Mouse (Mus musculus) brown adipose tissue, adult 24 weeks (tissue): ENCODE data around the gene Dnah2. TPM values are rescaled to one million over a fixed set of nuclear protein-coding genes. Genes with fewer than 3 reads are reported as not detected.
A peak's percentile ranks its signal among the peaks of the same experiment; 100 is the strongest.
"Not testable (repeated sequence)": the region's sequence is repeated elsewhere in the genome, so short reads cannot be mapped to it uniquely, and the experiment has no call there.

Experiments
- H3K27ac ChIP-seq: fragments of 200-500 bp; replicated peaks from 2 replicates; pipeline ENCODE4 v1.5.1; 2012; ENCODE audit warnings: low read depth, mild to moderate bottlenecking, low read length
- H3K4me1 ChIP-seq: fragments of 200-500 bp; 2 replicates; pipeline ENCODE4 v1.6.1; 2012; ENCODE audit warnings: low read length, mixed read lengths; ENCODE audit not compliant: control insufficient read depth, insufficient read depth, insufficient read length
- H3K4me3 ChIP-seq: fragments of 200-500 bp; 2 replicates; pipeline ENCODE4 v1.5.1; 2012; ENCODE audit warnings: low read depth, mild to moderate bottlenecking, low read length, moderate library complexity; ENCODE audit not compliant: insufficient read depth
- polyA plus RNA-seq: library from polyadenylated mRNA; stranded (reverse); fragments of >200 nt; gene quantifications from 2 replicates; pipeline ENCODE4 v1.2.4, GENCODE M21; 2012; ENCODE audit not compliant: missing spikeins, insufficient read depth, insufficient read length

The Dnah2 gene
- polyA plus RNA-seq, 1 experiment = not detected

DNA sequence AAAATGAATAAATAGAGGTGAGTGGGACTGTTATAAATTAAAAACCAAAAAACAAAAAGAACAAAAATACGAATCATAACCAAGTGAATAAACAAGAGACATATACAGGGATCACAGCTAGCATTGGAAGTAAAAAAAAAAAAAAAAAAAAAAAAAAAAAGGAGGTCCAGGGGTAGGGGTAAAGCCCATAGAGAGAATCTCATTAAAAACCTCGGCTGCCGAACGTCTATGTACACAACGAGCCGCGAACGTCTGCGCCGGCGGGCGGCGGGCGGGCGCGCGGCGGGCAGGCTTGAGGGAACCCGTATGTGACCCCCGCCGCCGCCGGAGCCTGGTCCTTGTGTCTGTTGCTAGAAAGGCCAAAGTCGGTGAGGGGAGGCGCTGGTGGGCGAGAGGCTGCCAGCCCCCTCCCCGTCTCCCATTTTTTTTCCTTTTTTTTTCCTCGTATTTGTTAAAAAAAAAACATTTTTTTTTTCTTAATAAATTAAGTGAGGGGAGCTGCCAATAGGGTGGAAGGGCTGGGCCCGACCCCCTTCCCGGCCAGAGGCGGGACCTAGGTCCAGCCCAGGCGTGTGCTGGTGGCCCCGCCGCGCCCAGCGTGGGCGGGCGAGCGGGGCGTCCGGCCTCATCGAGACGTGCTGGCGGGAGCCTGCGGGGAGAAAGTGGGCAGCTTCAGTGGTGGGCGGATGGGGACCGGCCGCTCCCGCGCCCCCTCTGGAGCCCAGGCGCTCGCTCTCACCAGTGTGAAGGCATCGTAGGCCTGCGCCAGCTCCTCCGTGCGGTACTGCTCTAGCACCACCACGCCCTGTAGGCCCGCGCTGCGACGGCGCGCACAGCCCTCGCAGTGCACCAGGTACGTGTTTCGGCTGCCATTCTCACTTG lies 149.5 kb downstream of the Dnah2 start:
- Histone ChIP-seq H3K4me1 (no peaks in the 10 kb centered on the region; the same call in 1 of the 2 replicates), H3K27ac (peak overlapping the region; percentile 23; the same call in 1 of the 2 replicates), H3K4me3 (peak overlapping the region; percentile 49)

DNA sequence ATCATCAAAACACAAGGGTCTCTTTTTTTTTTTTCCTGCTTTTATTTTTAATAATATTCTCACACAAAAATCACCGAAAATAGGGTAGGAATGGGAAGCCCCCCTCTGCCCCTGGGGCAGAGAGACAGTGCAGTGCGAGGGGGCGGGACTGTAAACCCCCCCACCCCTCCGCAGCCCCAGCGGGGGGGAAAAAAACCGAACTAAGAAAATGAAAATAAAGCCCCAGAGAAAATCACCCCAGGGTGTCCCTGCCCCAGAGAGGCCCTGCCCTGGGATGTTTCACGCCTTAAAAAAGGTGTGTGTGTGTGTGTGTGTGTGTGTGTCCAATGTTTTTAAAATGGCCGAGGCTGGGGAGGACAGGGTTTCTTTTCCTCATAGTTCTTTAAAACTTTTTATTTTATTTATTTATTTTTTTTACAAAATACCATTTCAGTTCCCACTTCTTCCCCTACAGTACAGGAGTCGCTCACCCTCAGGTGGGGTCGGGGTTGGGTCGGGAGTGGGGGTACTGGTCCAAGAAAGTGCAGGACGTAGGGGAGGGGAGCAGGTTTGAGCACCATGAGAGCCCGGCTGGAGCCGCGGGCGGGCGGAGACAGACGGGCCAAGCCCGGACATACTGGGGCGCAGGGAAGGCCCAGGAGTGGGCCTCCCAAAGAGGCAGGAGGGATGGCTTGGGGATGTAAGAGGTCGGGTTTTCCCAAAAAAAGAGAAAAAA lies 150.3 kb downstream of the Dnah2 start:
- H3K4me1 ChIP-seq = no peaks in the 10 kb centered on the region; the same call in 1 of the 2 replicates
- peak overlapping the region; percentile 85 for H3K4me3 ChIP-seq
- H3K27ac ChIP-seq = peak overlapping the region; percentile 55

DNA sequence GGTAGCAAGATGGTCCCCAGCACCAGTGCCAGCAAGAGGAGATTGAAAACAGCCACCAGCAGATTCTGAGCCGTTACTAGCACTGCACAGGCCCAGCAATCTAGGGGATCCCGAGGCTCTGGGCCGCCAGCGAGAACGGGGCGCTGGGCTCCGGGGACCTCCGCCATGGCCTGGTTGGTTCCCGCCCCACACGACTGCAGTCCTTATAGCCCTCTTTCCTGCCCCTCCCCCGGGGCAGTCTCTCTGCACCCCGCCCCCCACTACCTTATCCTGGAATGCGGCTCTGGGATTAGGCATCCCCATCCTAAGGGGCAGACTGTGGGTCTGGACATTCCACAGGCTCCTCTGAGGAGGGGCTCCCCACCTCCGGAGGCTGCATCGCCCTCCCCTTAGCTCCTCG lies 150.9 kb downstream of the Dnah2 start, which contains the start of gene Tmem88:
Gene Tmem88 (minus strand): TSS at position 176 of the 400 bp plus-strand sequence.
- Histone ChIP-seq H3K4me3 (peak within 1 kb of the TSS; percentile 85), H3K4me1 (no peaks in the 10 kb centered on the region; the same call in 1 of the 2 replicates), H3K27ac (peak within 1 kb of the TSS; percentile 99)

DNA sequence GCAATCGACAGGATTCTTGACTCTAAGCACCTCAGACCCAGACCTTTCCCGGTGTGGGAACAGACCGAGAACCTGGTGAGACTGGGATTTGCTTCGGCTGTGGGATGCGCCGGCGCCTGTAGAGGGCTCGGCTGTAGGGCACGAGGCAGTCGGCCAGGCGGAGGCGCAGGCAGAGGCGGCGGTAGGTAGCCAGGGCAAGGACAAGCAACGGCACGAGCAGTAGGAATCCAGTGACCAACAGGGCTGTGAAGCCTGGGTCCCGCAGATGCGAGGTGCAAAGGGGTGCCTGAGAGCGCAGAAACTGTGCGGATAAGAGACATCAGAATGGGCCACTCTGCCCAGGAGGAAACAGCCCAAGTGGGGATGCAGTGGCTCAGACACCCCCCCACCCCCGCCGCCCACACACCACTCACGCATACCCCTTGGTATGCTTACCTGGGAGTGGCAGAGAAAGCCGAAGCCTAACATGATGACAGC lies 151.3 kb downstream of the Dnah2 start:
- Histone ChIP-seq H3K4me3 (peak overlapping the region; percentile 85), H3K27ac (peak overlapping the region; percentile 99), H3K4me1 (no peaks in the 10 kb centered on the region; the same call in 1 of the 2 replicates)

DNA sequence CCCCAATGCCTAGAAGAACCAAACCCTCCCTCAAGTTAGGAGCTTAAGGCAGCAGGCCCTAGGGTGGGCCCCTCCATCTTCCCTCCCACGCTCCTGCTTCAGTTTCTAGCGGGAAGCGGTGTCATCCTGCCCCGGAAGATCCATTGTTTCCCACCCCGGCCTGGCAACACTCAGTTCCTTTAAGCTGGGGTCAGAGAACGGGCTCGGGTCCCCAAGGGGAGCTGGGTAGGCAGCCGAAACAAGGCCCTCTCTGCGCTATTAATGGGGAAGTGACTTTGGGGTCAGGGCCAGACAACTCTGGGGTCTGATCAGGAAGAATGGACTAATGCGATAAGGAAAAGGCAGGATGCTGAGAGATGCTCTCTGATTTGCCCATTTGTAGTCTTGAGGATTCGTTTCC lies 152.1 kb downstream of the Dnah2 start:
- H3K4me1 ChIP-seq = no peaks in the 10 kb centered on the region; the same call in 1 of the 2 replicates
- H3K4me3 ChIP-seq = peak overlapping the region; percentile 85
- H3K27ac ChIP-seq = peak overlapping the region; percentile 99

DNA sequence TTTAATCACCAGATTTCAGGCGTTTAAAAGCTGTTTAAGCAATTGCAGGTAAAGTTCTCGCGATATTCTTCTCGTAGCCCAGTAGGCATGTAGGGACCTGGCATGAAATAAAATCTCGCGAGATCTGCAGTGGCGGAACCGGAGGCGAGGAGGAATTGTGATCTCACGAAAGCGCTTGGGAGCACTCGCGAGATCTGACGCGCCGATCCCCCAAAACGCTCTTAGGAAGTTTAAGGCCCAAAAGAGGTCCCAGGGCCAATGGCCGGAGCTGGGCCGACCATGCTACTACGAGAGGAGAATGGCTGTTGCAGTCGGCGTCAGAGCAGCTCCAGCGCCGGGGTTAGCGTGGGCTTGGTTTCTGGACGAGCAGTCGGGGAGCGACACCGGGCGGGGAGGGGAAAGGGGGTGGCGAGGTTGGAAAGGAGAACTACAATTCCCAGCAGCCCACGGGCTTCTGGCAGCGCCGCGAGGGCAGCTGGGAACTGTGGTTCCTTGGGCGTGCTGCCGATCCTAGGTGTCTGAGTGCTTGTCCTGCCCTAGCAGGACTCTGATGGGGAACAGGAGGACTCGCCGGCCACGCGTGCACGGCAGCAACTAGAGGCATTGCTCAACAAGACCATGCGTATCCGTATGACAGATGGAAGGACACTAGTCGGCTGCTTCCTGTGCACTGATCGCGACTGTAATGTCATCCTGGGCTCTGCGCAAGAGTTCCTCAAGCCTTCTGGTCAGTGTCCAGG lies 153.1 kb downstream of the Dnah2 start:
- Histone ChIP-seq H3K27ac (peak overlapping the region; percentile 99), H3K4me1 (no peaks in the 10 kb centered on the region), H3K4me3 (peak overlapping the region; percentile 85)

DNA sequence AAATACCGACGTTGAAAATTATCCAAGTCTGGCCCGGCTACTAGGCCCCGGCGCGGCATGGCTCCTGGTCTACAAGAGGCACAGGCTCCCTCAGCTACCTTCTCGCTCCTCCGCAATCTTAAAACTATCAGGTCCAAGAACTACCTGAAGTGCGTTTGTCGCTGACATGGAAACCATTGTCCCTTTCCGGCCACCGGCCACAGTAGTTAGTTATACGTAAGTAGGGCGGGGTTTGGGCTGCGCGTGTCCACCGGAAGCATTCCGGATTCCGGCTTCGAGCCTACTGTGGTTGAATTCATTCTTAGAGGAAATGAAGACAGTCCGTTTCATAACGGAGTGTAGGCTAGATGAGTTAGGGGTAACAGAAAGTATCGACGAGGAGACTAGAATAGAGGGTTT lies 153.7 kb downstream of the Dnah2 start, which contains the start of the genes Naa38 and Cyb5d1:
Gene Naa38 (plus strand): TSS at position 253 of the 399 bp plus-strand sequence.
Gene Cyb5d1 (minus strand): TSS at position 397 of the 399 bp plus-strand sequence.
- H3K27ac ChIP-seq = peak within 1 kb of the TSS; percentile 99
- not testable (repeated sequence) for H3K4me1 ChIP-seq
- peak within 1 kb of the TSS; percentile 85 for H3K4me3 ChIP-seq

DNA sequence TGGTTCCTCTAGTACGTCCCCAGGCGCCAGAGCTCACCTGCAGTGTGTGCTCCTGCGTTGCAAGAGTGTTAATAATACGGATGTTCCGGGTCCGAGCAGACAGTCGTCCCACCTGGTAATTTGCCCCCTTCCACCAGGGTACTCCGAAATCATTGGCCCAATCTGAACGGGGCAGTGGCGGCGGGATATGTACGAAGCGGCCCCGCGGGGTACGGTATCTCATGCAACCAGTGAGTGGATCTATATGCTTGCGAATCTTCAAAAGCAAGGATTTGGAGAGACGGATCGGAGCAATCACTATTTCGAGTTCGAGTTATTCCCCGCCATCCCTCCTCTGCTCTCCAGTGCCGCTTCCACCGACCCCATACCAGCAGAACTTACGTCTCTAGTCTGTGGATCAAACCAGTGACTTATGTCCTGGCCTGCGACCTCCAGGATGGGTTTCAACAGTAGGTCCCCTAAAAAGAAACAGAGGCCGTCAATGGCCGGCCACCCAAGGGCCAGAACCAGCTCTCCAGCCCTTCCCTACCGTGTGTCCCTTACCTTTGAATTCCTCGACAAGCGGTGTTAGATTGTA lies 154.2 kb downstream of the Dnah2 start:
- Histone ChIP-seq H3K27ac (peak overlapping the region; percentile 72), H3K4me3 (peak overlapping the region; percentile 85)
- H3K4me1 ChIP-seq = not testable (repeated sequence)

DNA sequence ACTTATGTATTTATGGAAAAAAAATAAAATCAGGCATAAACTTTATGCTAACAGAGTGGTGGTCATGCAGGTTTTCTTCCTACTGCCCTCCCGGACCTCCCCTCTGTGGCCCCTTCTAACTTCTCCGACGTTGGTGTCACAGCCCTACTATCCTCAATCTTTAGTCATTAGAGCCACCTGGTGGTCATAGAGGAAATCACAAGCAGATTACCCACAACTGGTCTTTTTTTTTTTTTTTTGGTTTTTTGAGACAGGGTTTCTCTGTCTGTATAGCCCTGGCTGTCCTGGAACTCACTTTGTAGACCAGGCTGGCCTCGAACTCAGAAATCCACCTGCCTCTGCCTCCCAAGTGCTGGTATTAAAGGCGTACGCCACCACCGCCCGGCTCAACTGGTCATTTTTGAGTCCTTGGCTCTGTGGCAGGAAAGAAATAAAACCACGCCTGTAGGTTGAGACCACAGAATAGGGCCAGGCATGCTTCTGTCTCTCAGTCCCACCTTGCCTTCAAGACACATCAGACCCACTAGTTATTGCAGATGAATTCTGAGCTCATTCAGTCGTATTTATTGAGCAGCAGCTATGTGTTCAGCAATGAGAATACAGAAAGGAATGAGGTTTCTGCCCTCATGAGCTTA lies 158.4 kb downstream of the Dnah2 start:
- Histone ChIP-seq H3K4me3 (no peak overlapping the region), H3K27ac (no peak overlapping the region), H3K4me1 (no peaks in the 10 kb centered on the region)

DNA sequence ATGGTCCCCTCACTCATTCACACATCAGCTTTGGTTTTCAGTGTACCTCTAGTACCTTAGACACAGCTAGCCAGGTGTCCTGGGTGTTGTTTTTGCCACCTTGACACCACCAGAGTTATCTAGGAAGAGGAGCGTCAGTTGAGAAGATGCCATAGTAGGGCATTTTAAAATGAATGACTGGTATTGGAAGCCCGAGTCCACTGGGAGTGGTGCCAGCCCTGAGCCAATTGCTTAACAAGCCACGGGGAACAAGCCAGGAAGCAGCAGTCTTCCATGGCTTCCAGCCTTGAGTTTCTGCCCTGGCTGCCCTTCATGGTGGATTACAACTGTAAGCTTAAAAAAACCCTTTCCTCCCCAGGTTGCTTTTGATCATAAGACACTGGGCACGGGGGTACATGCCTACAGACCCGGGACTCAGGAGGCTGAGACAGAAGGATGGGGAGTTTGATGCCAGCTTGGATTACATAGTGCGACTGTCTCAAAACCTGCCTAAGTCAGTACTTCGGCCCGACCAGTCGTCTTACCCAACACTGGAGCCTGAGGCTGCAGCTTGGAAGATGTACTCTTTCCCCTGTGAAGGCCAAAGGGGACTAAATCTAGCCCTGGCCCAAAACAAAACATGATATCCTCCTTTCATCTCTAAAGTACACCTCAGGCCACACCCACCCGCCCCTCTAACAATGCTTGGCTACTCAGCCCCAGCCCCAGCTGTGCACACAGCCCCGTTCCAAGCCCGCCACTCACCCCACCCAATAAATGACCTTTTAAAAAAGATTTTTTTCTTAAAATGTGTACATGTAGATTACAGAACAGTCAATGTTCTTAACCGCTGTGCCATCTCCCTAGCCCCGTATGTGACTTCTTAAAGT lies 159.1 kb downstream of the Dnah2 start:
- H3K4me1 ChIP-seq = no peaks in the 10 kb centered on the region
- H3K4me3 ChIP-seq = peak overlapping the region; percentile 21; the same call in 1 of the 2 replicates
- peak overlapping the region; percentile 82 for H3K27ac ChIP-seq

DNA sequence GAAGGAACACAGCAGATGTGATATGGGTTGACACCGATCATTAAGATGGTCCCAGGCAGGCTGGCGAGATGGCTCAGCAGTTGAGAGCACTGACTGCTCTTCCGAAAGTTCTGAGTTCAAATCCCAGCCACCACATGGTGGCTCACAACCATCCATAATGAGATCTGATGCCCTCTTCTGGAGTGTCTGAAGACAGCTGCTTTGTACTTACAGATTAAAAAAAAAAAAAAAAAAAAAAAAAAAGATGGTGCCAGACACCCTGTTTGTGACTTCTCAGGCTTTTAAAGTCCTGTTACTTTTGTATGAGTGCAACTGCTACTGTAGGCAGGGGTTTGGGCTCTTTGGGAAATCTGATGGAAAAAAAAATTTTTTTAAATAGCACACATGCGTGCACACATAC lies 160.2 kb downstream of the Dnah2 start:
- Histone ChIP-seq H3K27ac (no peak overlapping the region), H3K4me3 (no peak overlapping the region), H3K4me1 (no peaks in the 10 kb centered on the region)

DNA sequence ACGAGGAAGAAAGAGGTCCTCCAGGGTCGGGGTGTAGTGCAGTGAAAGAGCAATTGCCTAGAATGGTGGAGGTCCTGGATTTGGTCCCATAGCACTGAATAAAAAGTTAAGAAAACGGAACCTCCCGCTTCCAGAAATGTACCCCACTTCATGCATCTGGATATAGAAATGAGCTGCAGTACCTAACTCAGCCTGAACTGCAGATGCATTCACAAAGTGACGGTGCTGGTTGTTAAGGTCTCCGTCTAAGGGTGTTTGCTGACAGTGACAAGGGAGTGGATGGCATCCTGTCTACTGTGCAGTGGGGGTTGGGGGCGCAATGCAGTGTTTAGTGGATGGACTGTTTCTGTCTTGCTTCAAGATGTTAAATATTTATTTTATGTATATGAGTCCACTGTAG lies 162.2 kb downstream of the Dnah2 start:
- Histone ChIP-seq H3K4me3 (no peak overlapping the region), H3K4me1 (no peaks in the 10 kb centered on the region), H3K27ac (no peak overlapping the region)

DNA sequence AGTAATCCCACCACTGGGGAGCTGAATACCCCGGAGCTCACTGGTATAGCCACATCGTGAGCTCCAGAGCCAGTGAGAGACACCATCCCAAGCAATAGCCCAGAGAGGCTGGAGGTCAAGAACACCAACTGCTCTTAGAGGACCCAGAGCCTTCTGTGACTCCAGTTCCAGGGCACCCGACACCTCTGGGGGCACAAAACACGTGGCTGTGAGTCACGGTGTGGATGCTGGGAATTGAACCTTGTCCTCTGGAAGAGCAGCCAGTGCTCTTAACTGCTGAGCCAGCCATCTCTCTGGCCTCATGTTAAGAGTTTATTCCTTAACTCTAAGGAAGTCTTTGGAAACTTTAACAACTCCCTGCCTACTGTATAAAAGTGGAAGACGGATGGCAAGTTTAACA lies 163.9 kb downstream of the Dnah2 start:
- Histone ChIP-seq H3K4me3 (no peak overlapping the region), H3K4me1 (no peaks in the 10 kb centered on the region), H3K27ac (no peak overlapping the region)
